Mouse (Mus musculus): ENCODE data around the gene Agbl1.

GRCm38 (mm10) chr7:77029019-77029418, 799.3 kb downstream of the Agbl1 start:
- no peak for TF ChIP-seq ZC3H11A (IDR thresholded peaks at IDR 0.05; ENCODE audit: low read depth, low read length)
- TF ChIP-seq CTCF (conservative IDR thresholded peaks at IDR 0.05 in 1 of 2, IDR thresholded peaks at IDR 0.05 in 1 of 2; ENCODE audit: low read depth in 2 of 2, low read length in 2 of 2) = no peak
- TF ChIP-seq POLR2A (IDR thresholded peaks at IDR 0.05; ENCODE audit: low read depth, low read length) = no peak
- no peak for TF ChIP-seq MAFK (IDR thresholded peaks at IDR 0.05; ENCODE audit: insufficient replicate concordance, low read length)
- no peak for TF ChIP-seq CHD2 (IDR thresholded peaks at IDR 0.05; ENCODE audit: low read length)
- no peak for TF ChIP-seq POLR2AphosphoS2 (IDR thresholded peaks at IDR 0.05; ENCODE audit: low read depth, low read length)
- no peak for TF ChIP-seq RAD21 (IDR thresholded peaks at IDR 0.05; ENCODE audit: low read depth, low read length)
- no peak for TF ChIP-seq BHLHE40 (IDR thresholded peaks at IDR 0.05; ENCODE audit: low read depth, low read length)
- TF ChIP-seq USF2 (conservative IDR thresholded peaks at IDR 0.05; ENCODE audit: low read depth, low read length) = no peak
- TF ChIP-seq SMC3 (IDR thresholded peaks at IDR 0.05; ENCODE audit: low read depth, low read length) = no peak
- TF ChIP-seq EP300 (IDR thresholded peaks at IDR 0.05; ENCODE audit: low read length) = no peak
- no peak for TF ChIP-seq KAT2A (IDR thresholded peaks at IDR 0.05; ENCODE audit: insufficient replicate concordance, low read length)

Data from CH12.LX (cell line).